Mouse (Mus musculus): ENCODE results near the gene D1Pas1. TPM values are rescaled to one million over a fixed set of nuclear protein-coding genes. Genes with fewer than 3 reads are reported as not detected.

The D1Pas1 gene
- total RNA-seq, 2 experiments from 2014 or later: not detected

- no peak overlapping the region for H3K4me3 ChIP-seq
- intact Hi-C loops (cut with DNase I): no loop called here
These were observed 2.9 kb upstream of the D1Pas1 start for GRCm38 (mm10) chr1:186964143-186964875.

GRCm38 (mm10) chr1:186967926-186968325, 710 bp downstream of the D1Pas1 start:
- Histone ChIP-seq H3K27ac (no peak overlapping the region), H3K4me3 (no peak overlapping the region)
- TF ChIP-seq CTCF (IDR thresholded peaks at IDR 0.05): no peak
- intact Hi-C loops (cut with DNase I): no loop called here
- DNase-seq: no peak

More at GRCm38 (mm10) chr1:186964143-186964875, 2.9 kb upstream of the D1Pas1 start:
- no peak for DNase-seq
- no peak overlapping the region for H3K27ac ChIP-seq
- TF ChIP-seq CTCF (IDR thresholded peaks at IDR 0.05): no peak

GRCm38 (mm10) chr1:186976937-186977540, 9.8 kb downstream of the D1Pas1 start:
- intact Hi-C loops (cut with DNase I): no loop called here
- no peak for DNase-seq
- no peak overlapping the region for H3K4me3 ChIP-seq
- H3K27ac ChIP-seq: no peak overlapping the region
- TF ChIP-seq CTCF (IDR thresholded peaks at IDR 0.05): no peak

- H3K27ac ChIP-seq: no peak overlapping the region
- DNase-seq: no peak
- intact Hi-C loops (cut with DNase I): no loop called here
- no peak overlapping the region for H3K4me3 ChIP-seq
- no peak for TF ChIP-seq CTCF (IDR thresholded peaks at IDR 0.05)
These were observed 10.6 kb downstream of the D1Pas1 start for GRCm38 (mm10) chr1:186977801-186978200.

GRCm38 (mm10) chr1:186979465-186979864, 12.2 kb downstream of the D1Pas1 start:
- no peak for DNase-seq
- intact Hi-C loops (cut with DNase I): no loop called here
- TF ChIP-seq CTCF (IDR thresholded peaks at IDR 0.05): no peak
- no peak overlapping the region for H3K4me3 ChIP-seq
- H3K27ac ChIP-seq: no peak overlapping the region

GRCm38 (mm10) chr1:186980503-186980902, 13.3 kb downstream of the D1Pas1 start:
- H3K4me3 ChIP-seq: no peak overlapping the region
- intact Hi-C loops (cut with DNase I): no loop called here
- DNase-seq: no peak
- no peak overlapping the region for H3K27ac ChIP-seq
- TF ChIP-seq CTCF (IDR thresholded peaks at IDR 0.05): no peak

- H3K4me3 ChIP-seq: no peak overlapping the region
- TF ChIP-seq CTCF (IDR thresholded peaks at IDR 0.05): no peak
- no peak overlapping the region for H3K27ac ChIP-seq
- intact Hi-C loops (cut with DNase I): no loop called here
- no peak for DNase-seq
These were observed 17.9 kb downstream of the D1Pas1 start for GRCm38 (mm10) chr1:186985131-186985530.

- intact Hi-C loops (cut with DNase I): no loop called here
- TF ChIP-seq CTCF (IDR thresholded peaks at IDR 0.05): no peak
- DNase-seq: no peak
- H3K4me3 ChIP-seq: no peak overlapping the region
- no peak overlapping the region for H3K27ac ChIP-seq
These were observed 18.9 kb downstream of the D1Pas1 start for GRCm38 (mm10) chr1:186986086-186986485.

GRCm38 (mm10) chr1:186986506-186986905, 19.3 kb downstream of the D1Pas1 start:
- H3K27ac ChIP-seq: no peak overlapping the region
- no peak for DNase-seq
- intact Hi-C loops (cut with DNase I): no loop called here
- no peak for TF ChIP-seq CTCF (IDR thresholded peaks at IDR 0.05)
- no peak overlapping the region for H3K4me3 ChIP-seq

- Histone ChIP-seq H3K4me3 (no peak overlapping the region), H3K27ac (no peak overlapping the region)
- no peak for TF ChIP-seq CTCF (IDR thresholded peaks at IDR 0.05)
- DNase-seq: no peak
- intact Hi-C loops (cut with DNase I): no loop called here
These were observed 21.1 kb downstream of the D1Pas1 start for GRCm38 (mm10) chr1:186988281-186988682.

GRCm38 (mm10) chr1:186988822-186989221, 21.6 kb downstream of the D1Pas1 start:
- TF ChIP-seq CTCF (IDR thresholded peaks at IDR 0.05): no peak
- no peak for DNase-seq
- Histone ChIP-seq H3K27ac (no peak overlapping the region), H3K4me3 (no peak overlapping the region)
- intact Hi-C loops (cut with DNase I): no loop called here

GRCm38 (mm10) chr1:186991473-186991872, 24.3 kb downstream of the D1Pas1 start:
- intact Hi-C loops (cut with DNase I): no loop called here
- no peak for TF ChIP-seq CTCF (IDR thresholded peaks at IDR 0.05)
- no peak for DNase-seq
- Histone ChIP-seq H3K4me3 (no peak overlapping the region), H3K27ac (no peak overlapping the region)

GRCm38 (mm10) chr1:186992113-186992512, 24.9 kb downstream of the D1Pas1 start:
- TF ChIP-seq CTCF (IDR thresholded peaks at IDR 0.05): no peak
- intact Hi-C loops (cut with DNase I): no loop called here
- Histone ChIP-seq H3K4me3 (no peak overlapping the region), H3K27ac (no peak overlapping the region)
- no peak for DNase-seq
